Mouse (Mus musculus) intestine, postnatal 0 days (tissue): Measurements from ENCODE around the gene Azin2. TPM values are rescaled to one million over a fixed set of nuclear protein-coding genes. Genes with fewer than 3 reads are reported as not detected.

Source experiments
- ATAC-seq: fragments of 200-750 bp; cut with Nextera tagmentation; 2 replicates; pipeline ENCODE4 v1.8.0; 2017; ENCODE audit warnings: mild to moderate bottlenecking, moderate TSS enrichment, moderate library complexity
- H3K27ac ChIP-seq: fragments of 300-500 bp; sonication (generic); 2 replicates; pipeline ENCODE4 v1.5.1; 2014; ENCODE audit warnings: mild to moderate bottlenecking, low read depth, low read length, moderate library complexity
- H3K27me3 ChIP-seq: fragments of 300-500 bp; sonication (generic); replicated peaks from 2 replicates; pipeline ENCODE4 v1.6.1; 2014; ENCODE audit warnings: low read length, mixed read lengths; ENCODE audit not compliant: control insufficient read depth, insufficient read depth
- H3K36me3 ChIP-seq: fragments of 300-500 bp; sonication (generic); 2 replicates; pipeline ENCODE4 v1.6.1; 2014; ENCODE audit warnings: mild to moderate bottlenecking, moderate library complexity; ENCODE audit not compliant: control insufficient read depth, insufficient read depth
- H3K4me1 ChIP-seq: fragments of 300-500 bp; sonication (generic); replicated peaks from 2 replicates; pipeline ENCODE4 v1.6.1; 2014; ENCODE audit warnings: antibody characterized with exemption, low read length, mixed read lengths; ENCODE audit not compliant: control insufficient read depth, insufficient read depth
- H3K4me2 ChIP-seq: fragments of 300-500 bp; sonication (generic); replicated peaks from 2 replicates; pipeline ENCODE4 v1.6.1; 2014; ENCODE audit warnings: low read depth, mild to moderate bottlenecking, moderate library complexity
- H3K4me3 ChIP-seq: fragments of 300-500 bp; sonication (generic); 2 replicates; pipeline ENCODE4 v1.5.1; 2014; ENCODE audit warnings: low read depth, low read length
- H3K9ac ChIP-seq: fragments of 300-500 bp; sonication (generic); 2 replicates; pipeline ENCODE4 v1.6.1; 2014; ENCODE audit warnings: mild to moderate bottlenecking, low read depth, low read length
- H3K9me3 ChIP-seq: fragments of 300-500 bp; sonication (generic); 2 replicates; pipeline ENCODE4 v1.6.1; 2016; ENCODE audit warnings: mixed run types; ENCODE audit not compliant: control insufficient read depth
- CTCF ChIP-seq: sonication (generic); IDR thresholded peaks from 2 replicates; pipeline ENCODE4 v1.5.1; 2016; ENCODE audit warnings: low read depth, mild to moderate bottlenecking, control low read depth, antibody characterized with exemption, moderate library complexity
- WGBS: fragments of 180-500 bp; shearing (Covaris S2); extraction: QIAGEN DNeasy Blood & Tissue Kit; methylation state at CpG from one replicate; pipeline ENCODE4 v1.1.7; 2014; 5-methylcytosine and 5-hydroxymethylcytosine counted together
- polyA plus RNA-seq: library from polyadenylated mRNA; unstranded; fragments of >200 nt; fragmentation: Nextera tagmentation; extraction: Ambion mirVana; gene quantifications from 2 replicates; pipeline ENCODE4 v1.2.1, GENCODE M21; 2015

The Azin2 gene
- 13.1 and 13.3 TPM in 2 replicates for polyA plus RNA-seq

DNA sequence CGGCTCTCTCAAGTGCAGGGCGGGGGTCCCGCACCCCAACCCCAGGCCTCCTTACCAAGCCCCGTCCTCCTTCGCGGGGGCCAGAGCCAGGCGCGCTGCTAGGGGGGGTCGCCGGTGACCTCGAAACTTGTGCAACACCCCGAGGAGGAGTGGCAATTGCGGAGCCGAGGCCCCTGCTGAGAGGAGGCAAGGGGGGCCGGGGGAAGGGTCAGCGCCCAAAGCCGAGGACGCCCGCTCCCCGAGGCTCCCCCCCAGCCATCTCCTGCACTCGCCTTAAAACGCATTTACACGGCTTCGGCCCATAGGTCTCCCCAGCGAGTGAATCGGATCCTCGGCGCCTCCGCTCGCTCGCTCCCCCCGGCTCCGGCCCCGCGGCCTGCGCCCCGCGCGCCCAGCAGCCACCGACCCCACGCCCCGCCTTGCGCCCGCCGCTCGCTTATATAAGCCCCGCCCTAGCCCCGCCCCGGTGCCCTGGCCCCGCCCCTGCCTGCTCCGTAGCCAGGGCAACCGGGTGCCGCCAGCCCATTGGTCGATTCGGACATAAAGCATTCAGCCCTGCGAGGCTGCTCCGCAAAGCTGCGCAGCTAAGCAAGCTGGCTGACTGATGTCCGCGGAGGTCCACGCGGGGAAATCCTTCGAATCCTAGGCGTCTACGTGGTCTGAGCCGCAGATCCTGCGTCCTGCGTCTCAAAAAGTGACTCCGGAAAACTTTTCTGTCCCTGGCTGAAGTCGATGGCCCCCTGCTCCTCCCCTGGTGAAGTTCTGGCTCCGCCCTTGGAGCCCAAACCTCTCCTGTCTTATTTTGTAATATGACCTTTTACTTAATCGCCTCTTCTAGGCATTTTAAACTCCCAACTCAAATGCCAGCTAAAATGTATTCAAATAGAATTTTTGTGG lies at the start of gene Azin2:
Azin2 (minus strand) TSS at position 414 of the 897 bp plus-strand sequence.
- under 1% methylated on average over 72 of the region's 72 CpGs for WGBS
- no peaks in the 10 kb centered on the region for H3K9me3 ChIP-seq
- no peak within 1 kb of the TSS for H3K27ac ChIP-seq
- peak; percentile 87 for ATAC-seq
- peak within 1 kb of the TSS; percentile 52 for H3K9ac ChIP-seq
- no peak for TF ChIP-seq CTCF
- 0 out of 2 replicates have a peak, but pooled peaks cover 2% of the 10 kb centered on the region for H3K4me1 ChIP-seq
- H3K36me3 ChIP-seq: no peaks in the 10 kb centered on the region
- H3K4me3 ChIP-seq: peak within 1 kb of the TSS; percentile 72
- H3K4me2 ChIP-seq: peak within 1 kb of the TSS; percentile 85
- H3K27me3 ChIP-seq: 0 out of 2 replicates have a peak, but pooled peaks cover 2% of the 10 kb centered on the region

DNA sequence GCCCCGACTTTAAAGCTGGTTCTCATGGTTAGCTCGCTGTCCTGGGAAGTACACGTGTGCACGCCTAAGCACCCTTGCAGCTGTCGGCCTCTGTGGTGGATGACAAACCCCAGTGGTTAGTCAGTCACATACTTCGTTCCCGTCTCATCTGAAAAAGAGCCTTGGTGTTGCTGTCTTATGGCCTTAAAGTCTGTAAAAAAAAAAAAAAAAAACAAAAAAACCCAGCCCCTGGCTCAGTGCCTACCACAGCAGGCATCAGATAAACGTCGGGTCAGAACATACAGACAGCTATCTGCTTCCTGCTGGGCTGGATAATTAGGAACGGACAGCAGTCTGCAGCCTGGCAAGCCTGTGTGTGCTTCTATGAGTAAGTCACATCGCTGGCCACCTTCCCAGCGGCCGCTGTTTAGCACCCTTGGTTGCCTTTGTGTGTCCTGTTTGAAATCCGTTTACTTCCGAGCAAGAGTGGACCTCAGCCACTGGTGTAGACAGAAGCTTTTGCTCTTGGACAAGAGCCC lies 49.4 kb upstream of the Azin2 start:
- WGBS: 48% methylated on average over 15 of the region's 15 CpGs

DNA sequence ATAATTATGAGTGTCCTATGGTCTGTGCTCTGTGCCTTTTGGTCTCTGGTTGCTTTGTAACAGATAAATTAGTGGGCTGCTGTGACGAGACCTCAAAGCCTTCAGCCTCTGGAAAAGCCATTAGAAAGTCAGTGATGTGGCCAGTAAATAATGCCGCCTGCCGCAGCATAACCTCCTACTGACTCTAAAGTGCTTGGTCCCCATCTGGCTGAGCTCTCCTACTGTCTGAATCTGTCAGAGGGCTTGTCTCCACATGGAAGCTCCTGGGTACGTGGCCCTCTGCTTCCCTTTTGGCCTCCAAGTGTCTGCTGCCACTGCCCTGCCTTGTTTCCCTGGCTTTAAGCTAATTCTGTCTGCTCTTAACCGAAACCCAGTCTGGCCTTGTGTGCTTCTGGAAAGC lies 47.3 kb upstream of the Azin2 start:
- no peak overlapping the region for H3K9ac ChIP-seq
- H3K36me3 ChIP-seq: peaks cover 51% of the 10 kb centered on the region
- no peak for TF ChIP-seq CTCF
- ATAC-seq: no peak
- H3K9me3 ChIP-seq: no peaks in the 10 kb centered on the region
- no peak overlapping the region for H3K4me2 ChIP-seq
- H3K4me3 ChIP-seq: no peak overlapping the region
- H3K4me1 ChIP-seq: no peaks in the 10 kb centered on the region
- H3K27me3 ChIP-seq: no peaks in the 10 kb centered on the region
- H3K27ac ChIP-seq: no peak overlapping the region
- 83% methylated on average over 5 of the region's 5 CpGs for WGBS

More for the DNA sequence above, 49.4 kb upstream of the Azin2 start:
- Histone ChIP-seq H3K27me3 (no peaks in the 10 kb centered on the region), H3K9me3 (no peaks in the 10 kb centered on the region), H3K4me2 (no peak overlapping the region), H3K27ac (no peak overlapping the region), H3K4me1 (no peaks in the 10 kb centered on the region), H3K36me3 (peaks cover 40% of the 10 kb centered on the region), H3K4me3 (no peak overlapping the region), H3K9ac (no peak overlapping the region)
- TF ChIP-seq CTCF: no peak
- ATAC-seq: peak; percentile 16; the same call in 1 of the 2 replicates

DNA sequence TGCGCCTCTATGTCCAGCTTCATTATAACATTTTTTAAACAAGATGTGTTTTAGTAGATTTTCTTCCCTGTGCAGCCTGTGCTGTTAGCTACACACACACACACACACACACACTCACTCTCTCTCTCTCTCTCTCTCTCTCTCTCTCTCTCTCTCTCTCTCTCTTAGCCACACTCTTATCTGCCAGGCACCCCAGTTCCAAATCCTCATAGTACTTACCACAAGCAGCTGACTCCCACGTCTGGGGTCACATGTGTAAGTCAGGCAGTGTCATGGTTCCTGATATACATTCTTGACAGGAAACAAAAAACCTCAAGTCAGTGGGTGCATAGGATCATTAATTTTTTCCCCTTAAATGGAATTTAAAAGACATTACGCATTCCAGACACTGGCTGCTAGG lies 46.4 kb upstream of the Azin2 start:
- Histone ChIP-seq H3K4me3 (no peak overlapping the region), H3K4me2 (no peak overlapping the region), H3K27ac (no peak overlapping the region), H3K27me3 (no peaks in the 10 kb centered on the region), H3K9ac (no peak overlapping the region), H3K9me3 (no peaks in the 10 kb centered on the region), H3K4me1 (no peaks in the 10 kb centered on the region), H3K36me3 (peaks cover 56% of the 10 kb centered on the region)
- TF ChIP-seq CTCF: no peak
- no peak for ATAC-seq
- WGBS: 64% methylated on average over 3 of the region's 3 CpGs

DNA sequence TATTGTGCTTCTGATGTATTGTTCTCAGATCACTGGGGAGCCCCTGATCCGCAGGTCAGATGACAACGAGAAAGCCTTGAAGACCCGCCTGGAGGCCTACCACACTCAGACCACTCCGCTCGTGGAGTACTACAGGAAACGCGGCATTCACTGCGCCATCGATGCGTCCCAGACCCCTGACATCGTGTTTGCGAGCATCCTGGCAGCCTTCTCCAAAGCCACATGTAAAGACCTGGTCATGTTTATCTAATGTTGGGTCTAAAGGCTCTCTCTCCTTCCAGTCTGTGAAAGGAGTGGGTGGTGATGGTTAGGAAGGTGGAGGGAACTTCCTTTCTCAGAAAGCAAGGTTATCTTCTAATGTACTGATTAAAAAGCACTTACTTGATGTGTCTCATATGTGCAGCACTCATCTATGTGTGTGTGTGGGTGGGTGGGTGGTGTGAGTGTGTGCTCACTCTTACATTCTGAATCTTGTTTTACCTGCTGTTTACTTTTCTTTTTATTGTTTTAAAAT lies 45.8 kb upstream of the Azin2 start:
- Histone ChIP-seq H3K4me3 (no peak overlapping the region), H3K36me3 (peaks cover 62% of the 10 kb centered on the region), H3K4me1 (no peaks in the 10 kb centered on the region), H3K27ac (no peak overlapping the region; the same call in 1 of the 2 replicates), H3K4me2 (no peak overlapping the region), H3K27me3 (no peaks in the 10 kb centered on the region), H3K9ac (no peak overlapping the region), H3K9me3 (no peaks in the 10 kb centered on the region)
- 88% methylated on average over 12 of the region's 12 CpGs for WGBS
- ATAC-seq: no peak
- no peak for TF ChIP-seq CTCF

DNA sequence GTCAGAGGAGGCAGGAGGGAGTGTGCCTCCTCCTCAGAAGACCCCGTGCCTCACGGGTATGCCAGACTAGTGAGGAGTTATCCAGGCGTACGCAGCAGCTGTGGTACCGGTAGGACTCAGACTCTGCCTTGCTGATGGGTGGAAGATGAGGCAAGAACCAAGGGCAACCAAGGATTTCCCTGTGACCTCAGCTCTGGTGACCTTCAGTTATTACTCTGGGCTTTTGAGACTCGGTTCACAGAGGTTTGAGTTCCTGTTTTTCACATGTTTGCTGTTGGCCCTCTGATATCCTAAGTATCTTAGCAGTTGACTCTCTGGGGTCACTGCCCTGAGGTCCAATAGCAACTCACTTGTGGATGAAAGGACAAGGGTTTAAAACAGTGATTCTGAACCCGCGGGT lies 41.5 kb upstream of the Azin2 start:
- no peak for ATAC-seq
- H3K27ac ChIP-seq: no peak overlapping the region
- H3K4me1 ChIP-seq: 0 out of 2 replicates have a peak, but pooled peaks cover 5% of the 10 kb centered on the region
- peaks cover 74% of the 10 kb centered on the region for H3K36me3 ChIP-seq
- no peak overlapping the region for H3K4me2 ChIP-seq
- H3K27me3 ChIP-seq: no peaks in the 10 kb centered on the region
- no peak overlapping the region for H3K9ac ChIP-seq
- 91% methylated on average over 8 of the region's 8 CpGs for WGBS
- no peak overlapping the region for H3K4me3 ChIP-seq
- TF ChIP-seq CTCF: no peak
- no peaks in the 10 kb centered on the region for H3K9me3 ChIP-seq
